Mouse (Mus musculus) MEL (cell line): ENCODE measurements around the gene P2ry6. TPM values are rescaled to one million over a fixed set of nuclear protein-coding genes. Genes with fewer than 3 reads are reported as not detected.
A peak's percentile ranks its signal among the peaks of the same experiment; 100 is the strongest.

Experiments used
- DNase-seq: peaks from one replicate; pipeline ENCODE4 v3.0.0; 2011; ENCODE audit warnings: low read depth, low spot score
- H3K27ac ChIP-seq: 2 replicates; pipeline ENCODE4 v1.5.1; 2012; ENCODE audit warnings: low read depth, mild to moderate bottlenecking, control low read depth, low read length, moderate library complexity; ENCODE audit not compliant: control insufficient read depth
- H3K27me3 ChIP-seq, 2 experiments: fragments of 150-350 bp in 1 of 2; sonication (generic) in 1 of 2; 2 replicates each; pipeline ENCODE4 v1.6.1; 2012; ENCODE audit warnings: low read length in 2 of 2, mild to moderate bottlenecking in 2 of 2, improper control_type of control experiment in 1 of 2, moderate library complexity in 1 of 2; ENCODE audit not compliant: insufficient read depth in 2 of 2, control insufficient read depth in 1 of 2
- H3K36me3 ChIP-seq, 2 experiments: 2 replicates each; pipeline ENCODE4 v1.6.1; 2012 to 2014; ENCODE audit warnings: low read length in 2 of 2, improper control_type of control experiment in 1 of 2, inconsistent platforms in 1 of 2, mild to moderate bottlenecking in 1 of 2; ENCODE audit not compliant: insufficient read depth in 2 of 2, control insufficient read depth in 1 of 2
- H3K4me1 ChIP-seq, 2 experiments: fragments of 150-350 bp in 1 of 2; sonication (generic) in 1 of 2; 2 replicates each; pipeline ENCODE4 v1.6.1; 2012; ENCODE audit warnings: low read length in 2 of 2, improper control_type of control experiment in 1 of 2, mild to moderate bottlenecking in 1 of 2; ENCODE audit not compliant: insufficient read depth in 2 of 2, control insufficient read depth in 1 of 2
- H3K4me3 ChIP-seq, 2 experiments: fragments of 150-350 bp in 1 of 2; sonication (generic) in 1 of 2; 2 replicates each; pipeline ENCODE4 v1.5.1; 2012; ENCODE audit warnings: low read depth in 2 of 2, low read length in 2 of 2, mild to moderate bottlenecking in 2 of 2, moderate library complexity in 2 of 2, control low read depth in 1 of 2, improper control_type of control experiment in 1 of 2; ENCODE audit not compliant: control insufficient read depth in 1 of 2, insufficient read depth in 1 of 2
- H3K79me2 ChIP-seq: 2 replicates; pipeline ENCODE4 v1.6.1; 2012; ENCODE audit warnings: mild to moderate bottlenecking, low read length, moderate library complexity; ENCODE audit not compliant: control insufficient read depth, poor library complexity, insufficient read depth
- H3K9ac ChIP-seq: 2 replicates; pipeline ENCODE4 v1.6.1; 2012; ENCODE audit warnings: low read depth, mild to moderate bottlenecking, control low read depth, low read length, moderate library complexity; ENCODE audit not compliant: control insufficient read depth, poor library complexity, severe bottlenecking
- H3K9me3 ChIP-seq: fragments of 150-350 bp; sonication (generic); replicated peaks from 2 replicates; pipeline ENCODE4 v1.6.1; 2012; ENCODE audit warnings: mild to moderate bottlenecking, low read length, improper control_type of control experiment, moderate library complexity; ENCODE audit not compliant: insufficient read depth
- CTCF ChIP-seq, 3 experiments: IDR thresholded peaks in 2 of 3; conservative IDR thresholded peaks in 1 of 3; 2 replicates each; pipeline ENCODE4 v1.5.1; 2011 to 2012; ENCODE audit warnings: low read length in 3 of 3, low read depth in 2 of 3, mild to moderate bottlenecking in 2 of 3, improper control_type of control experiment in 1 of 3, inconsistent platforms in 1 of 3, mixed read lengths in 1 of 3, moderate library complexity in 1 of 3; ENCODE audit not compliant: control insufficient read depth in 1 of 3, insufficient read depth in 1 of 3, poor library complexity in 1 of 3, severe bottlenecking in 1 of 3
- ELF1 ChIP-seq: IDR thresholded peaks from 2 replicates; pipeline ENCODE4 v1.6.1; 2014; ENCODE audit warnings: low read depth, mild to moderate bottlenecking, inconsistent platforms, low read length, improper control_type of control experiment, moderate library complexity
- EP300 ChIP-seq, 2 experiments: IDR thresholded peaks; 2 replicates each; pipeline ENCODE4 v1.6.1; 2011; ENCODE audit warnings: improper control_type of control experiment in 2 of 2, low read length in 2 of 2, low read depth in 1 of 2, mild to moderate bottlenecking in 1 of 2
- ETS1 ChIP-seq: IDR thresholded peaks from 2 replicates; pipeline ENCODE4 v1.6.1; 2012; ENCODE audit warnings: low read depth, mild to moderate bottlenecking, inconsistent platforms, low read length, improper control_type of control experiment, moderate library complexity
- KAT2A ChIP-seq: conservative IDR thresholded peaks from 2 replicates; pipeline ENCODE4 v1.6.1; 2012; ENCODE audit warnings: low read depth, low read length, improper control_type of control experiment, inconsistent platforms
- MEF2A ChIP-seq: IDR thresholded peaks from 2 replicates; pipeline ENCODE4 v1.6.1; 2014; ENCODE audit warnings: low read depth, mild to moderate bottlenecking, inconsistent platforms, low read length, improper control_type of control experiment; ENCODE audit not compliant: poor library complexity, insufficient replicate concordance, severe bottlenecking; ENCODE audit errors: extremely low read depth
- NRF1 ChIP-seq: IDR thresholded peaks from 2 replicates; pipeline ENCODE4 v1.6.1; 2014; ENCODE audit warnings: low read depth, mild to moderate bottlenecking, inconsistent platforms, low read length, improper control_type of control experiment, moderate library complexity; ENCODE audit not compliant: poor library complexity, insufficient read depth, severe bottlenecking
- POLR2AphosphoS5 ChIP-seq: IDR thresholded peaks from 2 replicates; pipeline ENCODE4 v1.6.1; 2012; ENCODE audit warnings: low read depth, borderline replicate concordance, mild to moderate bottlenecking, inconsistent platforms, low read length, moderate library complexity, mixed read lengths
- RAD21 ChIP-seq: IDR thresholded peaks from 2 replicates; pipeline ENCODE4 v1.6.1; 2011; ENCODE audit warnings: mild to moderate bottlenecking, low read depth, low read length, improper control_type of control experiment
- SMC3 ChIP-seq: IDR thresholded peaks from 2 replicates; pipeline ENCODE4 v1.6.1; 2011; ENCODE audit warnings: low read depth, low read length, improper control_type of control experiment
- TAL1 ChIP-seq: IDR thresholded peaks from 2 replicates; pipeline ENCODE4 v1.6.1; 2012; ENCODE audit warnings: mild to moderate bottlenecking, inconsistent platforms, low read length, moderate library complexity, mixed read lengths
- TBP ChIP-seq: IDR thresholded peaks from 2 replicates; pipeline ENCODE4 v1.8.0; 2011; ENCODE audit warnings: low read depth, low read length, improper control_type of control experiment
- TCF12 ChIP-seq: IDR thresholded peaks from 2 replicates; pipeline ENCODE4 v1.6.1; 2014; ENCODE audit warnings: low read depth, mild to moderate bottlenecking, inconsistent platforms, low read length, improper control_type of control experiment, moderate library complexity
- UBTF ChIP-seq: IDR thresholded peaks from 2 replicates; pipeline ENCODE4 v1.6.1; 2012; ENCODE audit warnings: low read depth, mild to moderate bottlenecking, inconsistent platforms, low read length, improper control_type of control experiment, moderate library complexity, borderline replicate concordance; ENCODE audit not compliant: insufficient read depth
- USF2 ChIP-seq, 2 experiments: IDR thresholded peaks; 2 replicates each; pipeline ENCODE4 v1.6.1; 2011 to 2012; ENCODE audit warnings: improper control_type of control experiment in 2 of 2, low read length in 2 of 2, borderline replicate concordance in 1 of 2, inconsistent platforms in 1 of 2, low read depth in 1 of 2, mild to moderate bottlenecking in 1 of 2; ENCODE audit not compliant: insufficient read depth in 1 of 2
- ZKSCAN1 ChIP-seq: IDR thresholded peaks from 2 replicates; pipeline ENCODE4 v1.6.1; 2012; ENCODE audit warnings: low read depth, mild to moderate bottlenecking, inconsistent platforms, low read length, improper control_type of control experiment, moderate library complexity
- ZNF384 ChIP-seq: IDR thresholded peaks from 2 replicates; pipeline ENCODE4 v1.6.1; 2012; ENCODE audit warnings: low read depth, mild to moderate bottlenecking, inconsistent platforms, low read length, improper control_type of control experiment
- polyA plus RNA-seq, 2 experiments: library from polyadenylated mRNA; stranded (reverse) in 1 of 2; unstranded in 1 of 2; fragments of >175 nt in 1 of 2; fragments of >200 nt in 1 of 2; gene quantifications; 2 replicates each; pipeline versions ENCODE4 v1.2.1 to v1.2.4; 2012; ENCODE audit warnings: low replicate concordance in 2 of 2, low read depth in 1 of 2; ENCODE audit not compliant: insufficient read length in 2 of 2, insufficient read depth in 1 of 2, missing spikeins in 1 of 2
- total RNA-seq: library from RNA; depleted of rRNA; stranded (reverse); fragments of 300-350 nt; gene quantifications from 2 replicates; pipeline ENCODE4 v1.2.3, GENCODE M21; 2012

Gene P2ry6
- total and polyA plus RNA-seq, 3 experiments: not detected

- H3K9me3 ChIP-seq: no peaks in the 10 kb centered on the region
- no peaks in the 10 kb centered on the region for H3K36me3 ChIP-seq
- H3K9ac ChIP-seq: no peak overlapping the region
- H3K27me3 ChIP-seq: peaks cover 0 to 1% of the 10 kb centered on the region in 2 experiments; a peak in 1 of 4 replicates
- no peaks in the 10 kb centered on the region for H3K4me1 ChIP-seq
- no peak for DNase-seq
- no peak overlapping the region for H3K4me3 ChIP-seq
- no peak overlapping the region for H3K27ac ChIP-seq
- H3K79me2 ChIP-seq: no peaks in the 10 kb centered on the region
- TF ChIP-seq ETS1: no peak
- TF ChIP-seq MEF2A: no peak
- no peak for TF ChIP-seq KAT2A
- TF ChIP-seq ZKSCAN1: no peak
- TF ChIP-seq RAD21: no peak
- no peak for TF ChIP-seq EP300 (IDR thresholded peaks at IDR 0.05; ENCODE audit: low read depth in 1 of 2, low read length in 2 of 2)
- no peak for TF ChIP-seq UBTF
- TF ChIP-seq TBP: no peak
- no peak for TF ChIP-seq USF2 (IDR thresholded peaks at IDR 0.05; ENCODE audit: borderline replicate concordance in 1 of 2, insufficient read depth in 1 of 2, low read depth in 1 of 2, low read length in 2 of 2)
- TF ChIP-seq TCF12: no peak
- no peak for TF ChIP-seq POLR2AphosphoS5
- TF ChIP-seq ELF1: no peak
- no peak for TF ChIP-seq TAL1
These were observed 63.1 kb downstream of the P2ry6 start for GRCm38 (mm10) chr7:100911246-100911770.

DNA sequence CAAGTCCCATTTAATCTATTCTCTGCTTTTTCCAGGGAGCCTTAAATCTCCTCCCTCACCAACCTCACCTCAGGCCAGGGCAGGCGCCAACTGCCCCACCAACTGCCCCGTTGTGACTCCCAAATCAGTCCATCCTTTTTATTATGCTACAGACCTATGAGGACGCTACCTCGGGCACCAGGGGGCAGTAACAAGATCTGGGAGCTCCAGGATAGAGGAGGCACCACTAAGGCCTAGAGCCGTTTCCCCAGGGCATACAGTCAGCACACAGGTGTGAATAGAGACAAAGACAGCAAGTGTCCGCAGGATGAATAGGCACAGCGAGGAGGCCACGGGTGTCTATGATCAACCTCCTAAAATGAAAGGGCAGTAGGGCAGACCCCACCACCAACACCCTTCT, 65.9 kb downstream of the P2ry6 start:
- no peaks in the 10 kb centered on the region for H3K9me3 ChIP-seq
- no peak overlapping the region for H3K4me3 ChIP-seq
- TF ChIP-seq CTCF (IDR thresholded peaks at IDR 0.05 in 2 of 3, conservative IDR thresholded peaks at IDR 0.05 in 1 of 3; ENCODE audit: control insufficient read depth in 1 of 3, insufficient read depth in 1 of 3, low read depth in 2 of 3, low read length in 3 of 3, poor library complexity in 1 of 3, severe bottlenecking in 1 of 3): peak; percentile 9 to 45 (median 43); a peak in 5 of 6 replicates
- TF ChIP-seq TCF12: no peak
- TF ChIP-seq ZNF384: no peak
- TF ChIP-seq NRF1: no peak
- TF ChIP-seq SMC3: 0 out of 2 replicates have a peak, but pooled peaks have one; percentile 34
- H3K4me1 ChIP-seq: no peaks in the 10 kb centered on the region
- no peaks in the 10 kb centered on the region; a peak in 1 of 4 replicates for H3K27me3 ChIP-seq
- H3K9ac ChIP-seq: no peak overlapping the region
- DNase-seq: peak; percentile 23
- no peak overlapping the region for H3K27ac ChIP-seq
- H3K36me3 ChIP-seq: no peaks in the 10 kb centered on the region
- no peaks in the 10 kb centered on the region for H3K79me2 ChIP-seq
